Mouse (Mus musculus) embryonic facial prominence, embryonic 15.5 days (tissue): Measurements from ENCODE around the gene Klhl20. TPM values are rescaled to one million over a fixed set of nuclear protein-coding genes. Genes with fewer than 3 reads are reported as not detected.

ENCODE experiments used
- polyA plus RNA-seq: library from polyadenylated mRNA; unstranded; fragments of >200 nt; fragmentation: Nextera tagmentation; extraction: Ambion mirVana; gene quantifications from 2 replicates; pipeline ENCODE4 v1.2.1, GENCODE M21; 2015

The Klhl20 gene
- polyA plus RNA-seq, 1 experiment from 2014 or later: 17.2 TPM

Other genes with a start within 250 kb of the Klhl20 start
- 7.4 and 9.0 TPM in 2 replicates for gene Rc3h1, start 225.1 kb downstream of the Klhl20 start, polyA plus RNA-seq
- 2.5 and 2.7 TPM in 2 replicates for gene Serpinc1, start 152.9 kb downstream of the Klhl20 start, polyA plus RNA-seq
- gene Zbtb37, start 96.7 kb downstream of the Klhl20 start, polyA plus RNA-seq: 7.8 and 8.1 TPM in 2 replicates
- gene Dars2, start 60.9 kb downstream of the Klhl20 start, polyA plus RNA-seq: 24.5 and 29.5 TPM in 2 replicates
- gene Cenpl, start 60.8 kb downstream of the Klhl20 start, polyA plus RNA-seq: 25.9 and 28.9 TPM in 2 replicates
- 2.1 and 3.8 TPM in 2 replicates for gene Ankrd45, start 11.2 kb upstream of the Klhl20 start, polyA plus RNA-seq
- gene Tex50, start 27.8 kb upstream of the Klhl20 start, polyA plus RNA-seq: 0.23 TPM in 1 of 2 replicates, not detected in the other
- 342 and 372 TPM in 2 replicates for gene Prdx6, start 119.7 kb upstream of the Klhl20 start, polyA plus RNA-seq